Mouse (Mus musculus) thymus, adult 2 months (tissue): ENCODE measurements around the gene Tomm40l. TPM values are rescaled to one million over a fixed set of nuclear protein-coding genes. Genes with fewer than 3 reads are reported as not detected.

Experiments used
- DNase-seq: peaks from one replicate; pipeline ENCODE4 v3.0.0; 2021
- H3K27ac ChIP-seq: fragments of 200-500 bp; 2 replicates; pipeline ENCODE4 v1.5.1; 2012; ENCODE audit warnings: low read length, control low read depth; ENCODE audit not compliant: control insufficient read depth, insufficient read depth
- H3K27me3 ChIP-seq: fragments of 200-500 bp; 2 replicates; pipeline ENCODE4 v1.6.1; 2012; ENCODE audit warnings: mild to moderate bottlenecking, low read length, moderate library complexity, mixed read lengths; ENCODE audit not compliant: control insufficient read depth, insufficient read depth
- H3K36me3 ChIP-seq: fragments of 200-500 bp; 2 replicates; pipeline ENCODE4 v1.6.1; 2012; ENCODE audit warnings: mild to moderate bottlenecking, low read length, moderate library complexity; ENCODE audit not compliant: control insufficient read depth, insufficient read depth
- H3K4me1 ChIP-seq: fragments of 200-500 bp; replicated peaks from 2 replicates; pipeline ENCODE4 v1.6.1; 2012; ENCODE audit warnings: low read length; ENCODE audit not compliant: control insufficient read depth, insufficient read depth
- H3K4me3 ChIP-seq: fragments of 200-500 bp; 2 replicates; pipeline ENCODE4 v1.5.1; 2012; ENCODE audit warnings: mild to moderate bottlenecking, low read length, control low read depth, moderate library complexity; ENCODE audit not compliant: control insufficient read depth, insufficient read depth
- CTCF ChIP-seq: fragments of 200-500 bp; IDR thresholded peaks from 2 replicates; pipeline ENCODE4 v1.5.1; 2012; ENCODE audit warnings: mild to moderate bottlenecking, control low read depth, low read length, moderate library complexity, borderline replicate concordance; ENCODE audit not compliant: control insufficient read depth, poor library complexity, insufficient read depth; ENCODE audit errors: extremely low read depth
- POLR2A ChIP-seq: fragments of 200-500 bp; IDR thresholded peaks from 2 replicates; pipeline ENCODE4 v1.6.1; 2012; ENCODE audit warnings: mild to moderate bottlenecking, low read length, control low read depth, moderate library complexity; ENCODE audit not compliant: control insufficient read depth, poor library complexity, insufficient read depth; ENCODE audit errors: extremely low read depth
- WGBS: fragments of 180-500 bp; shearing (Covaris S2); methylation state at CpG from one replicate; pipeline ENCODE4 v1.1.7; 2018; 5-methylcytosine and 5-hydroxymethylcytosine counted together
- polyA plus RNA-seq: library from polyadenylated mRNA; depleted of rRNA; stranded (reverse); fragments of >200 nt; gene quantifications from 2 replicates; pipeline ENCODE4 v1.2.3, GENCODE M21; 2012

Tomm40l gene
- polyA plus RNA-seq, 1 experiment = 34.9 TPM

- Histone ChIP-seq H3K4me3 (no peak overlapping the region), H3K4me1 (peaks cover 13% of the 10 kb centered on the region), H3K27ac (no peak overlapping the region), H3K27me3 (no peaks in the 10 kb centered on the region), H3K36me3 (no peaks in the 10 kb centered on the region)
- TF ChIP-seq CTCF (no peak), POLR2A (no peak)
- DNase-seq = no peak
- 68% methylated on average over 1 of the region's 1 CpGs for WGBS
Observed at GRCm38 (mm10) chr1:171268341-171268740, 46.0 kb upstream of the Tomm40l start.

- 46% methylated on average over 4 of the region's 4 CpGs for WGBS
- no peak for DNase-seq
- no peak for TF ChIP-seq CTCF
- no peak for TF ChIP-seq POLR2A
- Histone ChIP-seq H3K27me3 (no peaks in the 10 kb centered on the region), H3K36me3 (no peaks in the 10 kb centered on the region), H3K27ac (no peak overlapping the region), H3K4me3 (no peak overlapping the region), H3K4me1 (peaks cover 9% of the 10 kb centered on the region)
Observed at GRCm38 (mm10) chr1:171265971-171266744, 43.8 kb upstream of the Tomm40l start.

DNA sequence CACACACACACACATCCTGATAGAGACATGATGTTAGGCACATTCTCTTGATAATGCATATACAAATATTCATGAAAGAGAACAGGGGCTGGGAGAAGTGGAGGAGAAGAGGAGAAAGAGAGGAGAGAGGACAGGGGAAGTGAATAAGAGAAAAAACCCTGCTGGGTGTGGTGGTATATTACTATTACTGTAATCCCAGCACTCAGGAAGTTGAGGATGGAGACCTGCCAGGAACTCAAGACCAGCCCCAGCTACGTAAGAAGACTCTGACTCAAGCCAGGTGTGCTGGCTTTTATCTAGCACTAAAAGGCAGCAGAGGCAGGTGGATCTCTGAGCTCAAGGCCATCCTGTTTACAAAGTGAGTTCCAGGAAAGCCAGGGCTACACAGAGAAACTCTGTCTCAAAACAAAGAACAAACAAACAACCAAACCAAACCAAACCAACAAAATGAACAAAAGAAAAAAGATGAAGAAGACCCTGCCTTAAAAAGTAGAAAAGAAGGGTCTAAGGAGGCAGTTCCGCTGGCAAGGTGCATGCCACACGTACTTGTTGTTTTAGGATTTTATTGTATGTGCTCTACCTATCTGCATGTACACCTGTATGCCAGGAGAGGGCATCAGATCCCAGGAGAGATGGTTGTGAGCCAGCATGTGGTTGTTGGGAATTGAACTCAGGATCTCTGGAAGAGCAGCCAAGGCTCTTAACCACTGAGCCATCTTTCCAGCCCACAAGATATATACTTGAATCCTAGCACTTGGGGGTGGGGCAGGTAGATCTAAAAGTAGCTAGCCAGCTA is 41.5 kb upstream of the Tomm40l start:
- Histone ChIP-seq H3K27ac (no peak overlapping the region), H3K4me1 (0 out of 2 replicates have a peak, but pooled peaks cover 2% of the 10 kb centered on the region), H3K36me3 (no peaks in the 10 kb centered on the region), H3K4me3 (no peak overlapping the region), H3K27me3 (no peaks in the 10 kb centered on the region)
- DNase-seq = no peak
- WGBS = 67% methylated on average over 3 of the region's 3 CpGs
- no peak for TF ChIP-seq CTCF
- TF ChIP-seq POLR2A = no peak

GRCm38 (mm10) chr1:171263185-171263611 is 40.9 kb upstream of the Tomm40l start:
- Histone ChIP-seq H3K36me3 (no peaks in the 10 kb centered on the region), H3K4me1 (0 out of 2 replicates have a peak, but pooled peaks cover 2% of the 10 kb centered on the region), H3K4me3 (no peak overlapping the region), H3K27ac (no peak overlapping the region), H3K27me3 (no peaks in the 10 kb centered on the region)
- 3% methylated on average over 2 of the region's 2 CpGs for WGBS
- DNase-seq = no peak
- TF ChIP-seq CTCF = no peak

GRCm38 (mm10) chr1:171262594-171263130 is 40.3 kb upstream of the Tomm40l start:
- 1% methylated on average over 8 of the region's 8 CpGs for WGBS
- H3K4me1 ChIP-seq = 0 out of 2 replicates have a peak, but pooled peaks cover 2% of the 10 kb centered on the region
- H3K36me3 ChIP-seq = no peaks in the 10 kb centered on the region
- TF ChIP-seq CTCF = no peak
- TF ChIP-seq POLR2A = no peak
- no peak overlapping the region for H3K27ac ChIP-seq
- no peak for DNase-seq
- H3K4me3 ChIP-seq = no peak overlapping the region
- no peaks in the 10 kb centered on the region for H3K27me3 ChIP-seq

DNA sequence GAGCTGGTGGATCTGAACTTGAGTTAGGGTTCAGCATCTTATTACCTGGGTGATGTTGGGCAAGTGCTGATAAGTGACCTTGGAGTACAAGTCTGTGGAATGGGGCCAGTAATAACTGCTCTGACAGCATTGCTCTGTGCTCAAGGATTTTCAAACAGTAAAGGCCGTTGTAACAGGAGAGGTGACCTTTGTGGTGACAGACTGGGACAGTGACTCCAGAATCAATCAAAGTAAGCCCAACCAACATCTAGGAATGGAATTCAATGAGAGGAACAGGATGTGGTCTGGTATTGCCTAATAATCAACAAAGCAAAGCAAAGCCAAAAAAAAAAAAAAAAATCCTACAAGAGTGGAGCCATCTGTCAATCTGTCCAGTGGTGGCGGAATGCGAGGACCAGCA is 38.0 kb upstream of the Tomm40l start:
- Histone ChIP-seq H3K4me3 (no peak overlapping the region), H3K36me3 (no peaks in the 10 kb centered on the region), H3K27me3 (no peaks in the 10 kb centered on the region), H3K4me1 (0 out of 2 replicates have a peak, but pooled peaks cover 2% of the 10 kb centered on the region), H3K27ac (no peak overlapping the region)
- 85% methylated on average over 3 of the region's 3 CpGs for WGBS
- no peak for DNase-seq
- no peak for TF ChIP-seq POLR2A
- TF ChIP-seq CTCF = no peak
